Mouse (Mus musculus): ENCODE measurements around the gene Gm49337.

The Gm49337 gene

GRCm38 (mm10) chr4:116173072-116173471 lies at the start of gene Gm49337, which contains the start of gene 1700042G07Rik:
TSS of gene Gm49337 (plus strand) at chr4:116173384.
TSS of gene 1700042G07Rik (plus strand) at chr4:116173372.
- DNase-seq: no peak

- DNase-seq: peak; percentile 70 to 72
Measured at GRCm38 (mm10) chr4:116123602-116124519, 49.3 kb upstream of the Gm49337 start, which contains the start of the genes Rad54l and Pomgnt1. TSS of gene Rad54l (minus strand) at chr4:116123690. TSS of gene Pomgnt1 (plus strand) at chr4:116123840.

GRCm38 (mm10) chr4:116125803-116126386 lies 47.3 kb upstream of the Gm49337 start:
- DNase-seq: no peak

- no peak for DNase-seq
Measured at GRCm38 (mm10) chr4:116127956-116128355, 45.2 kb upstream of the Gm49337 start.

GRCm38 (mm10) chr4:116133126-116133525 lies 40.1 kb upstream of the Gm49337 start:
- DNase-seq: no peak

- DNase-seq: peak; percentile 42 to 44
Measured at GRCm38 (mm10) chr4:116134990-116135389, 38.2 kb upstream of the Gm49337 start.

GRCm38 (mm10) chr4:116137421-116137996 lies 35.7 kb upstream of the Gm49337 start:
- DNase-seq: peak; percentile 47 to 52

- DNase-seq: no peak
Measured at GRCm38 (mm10) chr4:116140801-116141574, 32.2 kb upstream of the Gm49337 start.

GRCm38 (mm10) chr4:116141736-116142135 lies 31.4 kb upstream of the Gm49337 start:
- DNase-seq: no peak

GRCm38 (mm10) chr4:116142269-116142668 lies 30.9 kb upstream of the Gm49337 start:
- DNase-seq: no peak

GRCm38 (mm10) chr4:116143317-116143811 lies 29.8 kb upstream of the Gm49337 start:
- peak; percentile 31 to 33 for DNase-seq

GRCm38 (mm10) chr4:116143891-116144717 lies 29.1 kb upstream of the Gm49337 start:
- DNase-seq: peak; percentile 66 to 69

- DNase-seq: peak in 1 of 2 experiments; percentile 9
Measured at GRCm38 (mm10) chr4:116149812-116150155, 23.4 kb upstream of the Gm49337 start.

GRCm38 (mm10) chr4:116150156-116150861 lies 22.9 kb upstream of the Gm49337 start:
- peak; percentile 71 to 75 for DNase-seq

GRCm38 (mm10) chr4:116150862-116151221 lies 22.3 kb upstream of the Gm49337 start:
- no peak for DNase-seq

GRCm38 (mm10) chr4:116151238-116151637 lies 21.9 kb upstream of the Gm49337 start, which contains the start of gene Lurap1:
TSS of gene Lurap1 (minus strand) at chr4:116151338.
- DNase-seq: no peak

- no peak for DNase-seq
Measured at GRCm38 (mm10) chr4:116152702-116153101, 20.5 kb upstream of the Gm49337 start.

GRCm38 (mm10) chr4:116157882-116158281 lies 15.3 kb upstream of the Gm49337 start:
- DNase-seq: no peak

- DNase-seq: peak in 1 of 2 experiments; percentile 36
Measured at GRCm38 (mm10) chr4:116159912-116160311, 13.3 kb upstream of the Gm49337 start.

- no peak for DNase-seq
Measured at GRCm38 (mm10) chr4:116160769-116161168, 12.4 kb upstream of the Gm49337 start.

GRCm38 (mm10) chr4:116162142-116162541 lies 11.0 kb upstream of the Gm49337 start:
- no peak for DNase-seq

Data from B cell, adult 2 months (primary cell).